Mouse (Mus musculus) forebrain, embryonic 16.5 days (tissue): ENCODE results near the gene 9130008F23Rik. TPM values are rescaled to one million over a fixed set of nuclear protein-coding genes. Genes with fewer than 3 reads are reported as not detected.

Experiments
- ATAC-seq: fragments of 200-750 bp; cut with Nextera tagmentation; 2 replicates; pipeline ENCODE4 v1.8.0; 2017; ENCODE audit warnings: mild to moderate bottlenecking, moderate library complexity
- H3K27ac ChIP-seq: fragments of 300-500 bp; sonication (generic); 2 replicates; pipeline ENCODE4 v1.5.1; 2014; ENCODE audit warnings: low read length, control low read depth
- H3K27me3 ChIP-seq: fragments of 300-500 bp; sonication (generic); replicated peaks from 2 replicates; pipeline ENCODE4 v1.6.1; 2014; ENCODE audit warnings: low read length; ENCODE audit not compliant: control insufficient read depth, insufficient read depth
- H3K36me3 ChIP-seq: fragments of 300-500 bp; sonication (generic); 2 replicates; pipeline ENCODE4 v1.6.1; 2014; ENCODE audit not compliant: control insufficient read depth, insufficient read depth
- H3K4me1 ChIP-seq: fragments of 300-500 bp; sonication (generic); replicated peaks from 2 replicates; pipeline ENCODE4 v1.6.1; 2014; ENCODE audit warnings: low read length; ENCODE audit not compliant: control insufficient read depth, insufficient read depth
- H3K4me2 ChIP-seq: fragments of 300-500 bp; sonication (generic); 2 replicates; pipeline ENCODE4 v1.6.1; 2014; ENCODE audit warnings: mild to moderate bottlenecking, low read length, control low read depth
- H3K4me3 ChIP-seq: fragments of 300-500 bp; sonication (generic); replicated peaks from 2 replicates; pipeline ENCODE4 v1.5.1; 2014; ENCODE audit warnings: mild to moderate bottlenecking, low read length, control low read depth
- H3K9ac ChIP-seq: fragments of 300-500 bp; sonication (generic); replicated peaks from 2 replicates; pipeline ENCODE4 v1.6.1; 2014; ENCODE audit warnings: low read depth, low read length, control low read depth
- H3K9me3 ChIP-seq: fragments of 300-500 bp; sonication (generic); 2 replicates; pipeline ENCODE4 v1.6.1; 2016; ENCODE audit warnings: low read length; ENCODE audit not compliant: control insufficient read depth
- WGBS: fragments of 180-500 bp; shearing (Covaris S2); extraction: QIAGEN DNeasy Blood & Tissue Kit; methylation state at CpG from one replicate; pipeline ENCODE4 v1.1.7; 2014; 5-methylcytosine and 5-hydroxymethylcytosine counted together
- polyA plus RNA-seq: library from polyadenylated mRNA; unstranded; fragments of >200 nt; fragmentation: Nextera tagmentation; extraction: Ambion mirVana; gene quantifications from 2 replicates; pipeline ENCODE4 v1.2.1, GENCODE M21; 2015

The 9130008F23Rik gene
- 0.49 and 0.52 TPM in 2 replicates for polyA plus RNA-seq

DNA sequence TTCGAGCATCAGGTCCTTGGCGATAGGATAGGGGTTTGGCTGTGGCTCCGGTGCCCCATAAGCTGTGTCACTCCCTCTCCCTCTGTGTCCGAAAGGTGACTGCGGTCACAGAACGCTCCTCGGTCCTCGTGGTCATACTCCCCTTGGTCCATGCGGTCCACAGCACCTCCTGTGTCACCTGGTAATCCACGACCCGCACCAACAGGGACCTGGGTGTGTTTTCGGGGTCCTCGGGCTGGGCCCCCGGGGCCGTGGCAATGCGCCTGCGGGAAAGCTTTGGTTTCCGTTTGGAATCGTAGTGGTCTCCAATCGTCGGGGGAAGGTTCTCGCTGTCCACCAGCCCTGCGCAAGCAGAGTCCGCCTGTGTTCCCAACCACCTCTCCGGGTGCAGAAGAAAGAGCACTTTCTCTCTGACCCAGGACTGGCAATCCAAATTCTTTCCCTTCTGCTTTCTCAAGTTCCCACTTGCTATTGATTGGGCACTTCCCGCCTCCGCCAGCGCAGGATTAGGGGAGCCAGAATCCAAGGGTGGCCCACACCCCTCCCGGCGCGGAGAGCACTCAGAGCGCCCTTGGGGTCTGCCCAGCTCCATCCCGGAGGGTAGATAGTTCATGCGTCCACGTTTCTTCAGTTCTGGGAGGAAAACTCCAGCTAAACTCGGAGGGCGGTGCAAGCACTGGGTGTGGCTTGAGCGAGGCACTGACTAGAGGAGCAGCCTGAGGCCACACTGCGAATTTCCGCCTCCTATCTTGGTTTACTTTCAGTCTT, at the start of gene 9130008F23Rik:
Gene 9130008F23Rik, minus strand, starts transcription at position 636 of the 768 bp plus-strand sequence.
- ATAC-seq: peak; percentile 87
- peak within 1 kb of the TSS; percentile 95 for H3K4me2 ChIP-seq
- no peak within 1 kb of the TSS for H3K27ac ChIP-seq

GRCm38 (mm10) chr17:40915499-40915898, 35.1 kb upstream of the 9130008F23Rik start:
- WGBS: 97% methylated on average over 1 of the region's 2 CpGs
- ATAC-seq: no peak
- H3K4me1 ChIP-seq: no peaks in the 10 kb centered on the region

More for the DNA sequence above, at the start of gene 9130008F23Rik:
- WGBS: under 1% methylated on average over 40 of the region's 40 CpGs
- Histone ChIP-seq H3K36me3 (no peaks in the 10 kb centered on the region), H3K27me3 (no peaks in the 10 kb centered on the region), H3K9me3 (no peaks in the 10 kb centered on the region), H3K4me3 (peak within 1 kb of the TSS; percentile 59), H3K4me1 (peaks cover 3% of the 10 kb centered on the region; the same call in 1 of the 2 replicates), H3K9ac (peak within 1 kb of the TSS; percentile 60)

DNA sequence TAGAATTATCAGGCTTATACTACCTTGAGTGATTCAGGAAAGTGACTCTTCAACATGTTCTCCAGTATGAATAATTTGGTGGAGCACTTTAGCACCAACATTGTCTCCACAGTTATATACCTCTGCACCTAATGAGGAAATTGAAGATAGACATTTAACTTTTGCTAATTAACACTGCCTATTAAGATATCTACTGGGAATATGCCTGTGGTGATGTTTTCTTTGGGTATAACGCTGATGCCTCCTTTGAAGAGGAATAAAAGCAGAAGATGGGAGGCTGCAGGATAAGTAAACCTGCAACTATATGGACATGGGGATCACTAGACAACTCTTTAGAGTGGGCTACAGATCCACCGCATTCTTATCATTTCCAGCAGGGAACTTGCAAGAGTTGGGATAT, 33.9 kb upstream of the 9130008F23Rik start, which contains the start of gene Glyatl3:
Gene Glyatl3, minus strand, starts transcription at position 101 of the 400 bp plus-strand sequence.
- 91% methylated on average over 2 of the region's 2 CpGs for WGBS
- H3K4me1 ChIP-seq: no peaks in the 10 kb centered on the region
- no peaks in the 10 kb centered on the region for H3K9me3 ChIP-seq
- no peak within 1 kb of the TSS for H3K4me3 ChIP-seq
- H3K9ac ChIP-seq: no peak within 1 kb of the TSS
- H3K27me3 ChIP-seq: no peaks in the 10 kb centered on the region
- H3K36me3 ChIP-seq: no peaks in the 10 kb centered on the region
- H3K4me2 ChIP-seq: no peak within 1 kb of the TSS
- no peak for ATAC-seq
- H3K27ac ChIP-seq: no peak within 1 kb of the TSS

More at GRCm38 (mm10) chr17:40915499-40915898, 35.1 kb upstream of the 9130008F23Rik start:
- Histone ChIP-seq H3K4me3 (no peak overlapping the region), H3K27me3 (no peaks in the 10 kb centered on the region), H3K9me3 (no peaks in the 10 kb centered on the region), H3K9ac (no peak overlapping the region), H3K27ac (no peak overlapping the region), H3K36me3 (no peaks in the 10 kb centered on the region), H3K4me2 (no peak overlapping the region)

- H3K4me2 ChIP-seq: 0 out of 2 replicates have a peak overlapping the region, but pooled peaks have one; percentile 13
- H3K4me1 ChIP-seq: no peaks in the 10 kb centered on the region
- H3K4me3 ChIP-seq: no peak overlapping the region
- no peak for ATAC-seq
- no peak overlapping the region for H3K27ac ChIP-seq
- H3K27me3 ChIP-seq: no peaks in the 10 kb centered on the region
- no peaks in the 10 kb centered on the region for H3K36me3 ChIP-seq
- WGBS: 11% methylated on average over 13 of the region's 14 CpGs
- no peak overlapping the region for H3K9ac ChIP-seq
- H3K9me3 ChIP-seq: no peaks in the 10 kb centered on the region
Observed at GRCm38 (mm10) chr17:40904721-40905154, 24.4 kb upstream of the 9130008F23Rik start.

DNA sequence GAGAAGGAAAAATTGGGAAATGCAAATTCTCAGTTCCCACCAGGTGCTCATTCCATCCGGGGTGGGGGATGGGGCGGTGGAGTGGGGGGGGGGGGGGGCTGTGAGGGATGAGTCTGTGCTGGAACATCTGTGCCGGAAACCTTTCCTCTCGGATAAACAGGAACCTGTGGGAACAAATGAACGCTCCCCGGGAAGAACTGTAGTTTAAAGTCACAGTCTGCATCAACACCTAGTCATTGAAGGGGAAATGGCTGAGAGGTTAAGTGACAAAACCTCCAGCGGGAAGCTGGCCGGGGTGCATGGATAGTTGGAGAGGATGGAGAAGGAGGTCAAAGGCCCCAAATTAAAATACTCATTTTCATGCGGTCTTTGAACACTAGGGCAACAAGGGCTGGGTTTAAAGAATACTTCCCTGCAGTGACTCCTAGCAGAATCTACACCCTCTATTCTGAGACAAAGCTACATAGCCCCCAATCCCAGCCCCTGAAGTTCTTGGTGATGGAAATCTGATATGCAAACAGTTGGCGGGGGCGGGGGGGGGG, 23.8 kb upstream of the 9130008F23Rik start:
- Histone ChIP-seq H3K4me1 (no peaks in the 10 kb centered on the region), H3K9me3 (no peaks in the 10 kb centered on the region), H3K4me3 (no peak overlapping the region), H3K4me2 (no peak overlapping the region), H3K36me3 (no peaks in the 10 kb centered on the region), H3K9ac (no peak overlapping the region), H3K27ac (no peak overlapping the region), H3K27me3 (no peaks in the 10 kb centered on the region)
- ATAC-seq: no peak
- WGBS: 11% methylated on average over 11 of the region's 11 CpGs

- WGBS: 82% methylated on average over 4 of the region's 4 CpGs
- H3K4me3 ChIP-seq: no peak overlapping the region
- H3K4me1 ChIP-seq: no peaks in the 10 kb centered on the region
- H3K4me2 ChIP-seq: no peak overlapping the region
- no peaks in the 10 kb centered on the region for H3K27me3 ChIP-seq
- no peaks in the 10 kb centered on the region for H3K36me3 ChIP-seq
- H3K9ac ChIP-seq: no peak overlapping the region
- H3K9me3 ChIP-seq: no peaks in the 10 kb centered on the region
- no peak overlapping the region for H3K27ac ChIP-seq
- ATAC-seq: no peak
Observed at GRCm38 (mm10) chr17:40903345-40903744, 23.0 kb upstream of the 9130008F23Rik start.

- H3K4me2 ChIP-seq: no peak overlapping the region
- no peaks in the 10 kb centered on the region for H3K4me1 ChIP-seq
- no peak overlapping the region for H3K4me3 ChIP-seq
- H3K36me3 ChIP-seq: no peaks in the 10 kb centered on the region
- H3K27me3 ChIP-seq: no peaks in the 10 kb centered on the region
- H3K9ac ChIP-seq: no peak overlapping the region
- WGBS: 34% methylated on average over 4 of the region's 4 CpGs
- no peak overlapping the region for H3K27ac ChIP-seq
- H3K9me3 ChIP-seq: no peaks in the 10 kb centered on the region
- no peak for ATAC-seq
Observed at GRCm38 (mm10) chr17:40899783-40900363, 19.5 kb upstream of the 9130008F23Rik start.

DNA sequence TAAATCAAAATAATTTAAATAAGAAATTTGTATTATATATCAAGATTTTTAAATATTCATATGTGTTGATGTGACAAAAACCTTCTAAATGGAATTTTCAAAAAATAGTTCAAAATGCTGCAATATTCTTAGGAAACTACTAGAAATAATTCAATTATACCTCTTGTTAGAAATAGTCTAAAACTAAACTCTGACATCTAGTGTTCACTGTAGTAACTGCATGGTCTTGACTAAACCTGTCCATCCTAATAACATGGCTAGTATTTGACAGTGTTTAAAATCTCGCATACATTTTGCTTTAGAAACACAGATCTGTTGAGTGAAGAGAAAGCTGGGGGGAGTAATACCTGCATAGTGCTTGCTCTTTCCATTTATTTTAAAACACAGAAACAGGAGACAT, 16.5 kb upstream of the 9130008F23Rik start:
- H3K9me3 ChIP-seq: no peaks in the 10 kb centered on the region
- no peaks in the 10 kb centered on the region for H3K4me1 ChIP-seq
- ATAC-seq: peak; percentile 63; the same call in 1 of the 2 replicates
- H3K9ac ChIP-seq: no peak overlapping the region
- H3K4me3 ChIP-seq: no peak overlapping the region
- H3K27me3 ChIP-seq: no peaks in the 10 kb centered on the region
- WGBS: 88% methylated on average over 1 of the region's 1 CpGs
- no peak overlapping the region for H3K4me2 ChIP-seq
- no peak overlapping the region for H3K27ac ChIP-seq
- H3K36me3 ChIP-seq: no peaks in the 10 kb centered on the region

DNA sequence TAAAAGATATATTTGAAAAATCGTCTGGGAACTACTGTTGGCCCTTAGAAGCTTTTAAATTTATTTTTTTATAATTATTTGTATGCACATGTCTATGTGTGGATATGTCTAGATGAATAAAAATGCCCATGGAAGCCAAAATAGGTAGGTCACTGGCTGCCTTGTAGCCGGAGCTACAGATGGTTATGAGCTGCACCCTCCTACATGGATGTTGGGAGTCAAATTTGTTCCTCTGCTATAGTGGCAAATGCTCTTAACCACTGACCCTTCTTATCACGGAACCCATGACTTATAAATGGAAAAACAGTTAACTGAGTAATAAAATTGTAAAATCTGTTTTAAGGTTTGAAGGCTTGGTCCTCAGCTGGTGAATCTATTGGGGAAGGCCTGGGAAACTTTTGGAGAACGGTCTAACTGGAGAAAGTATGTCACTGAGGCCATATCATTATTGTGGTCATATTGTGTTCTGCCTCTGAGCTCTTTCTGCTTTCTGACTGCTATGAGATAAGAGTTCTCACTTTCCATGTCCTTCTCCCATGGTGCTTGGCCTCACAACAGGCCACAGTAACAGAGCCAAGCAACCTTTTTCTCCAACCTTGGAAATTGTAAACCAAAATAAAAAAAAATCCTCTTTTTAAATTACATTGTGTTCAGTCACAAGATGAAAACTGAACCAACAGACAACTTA, 7.6 kb upstream of the 9130008F23Rik start:
- no peak overlapping the region for H3K4me2 ChIP-seq
- no peak overlapping the region for H3K27ac ChIP-seq
- H3K27me3 ChIP-seq: no peaks in the 10 kb centered on the region
- no peaks in the 10 kb centered on the region for H3K4me1 ChIP-seq
- H3K4me3 ChIP-seq: no peak overlapping the region
- no peak for ATAC-seq
- no peak overlapping the region for H3K9ac ChIP-seq
- no peaks in the 10 kb centered on the region for H3K36me3 ChIP-seq
- 83% methylated on average over 4 of the region's 4 CpGs for WGBS
- H3K9me3 ChIP-seq: no peaks in the 10 kb centered on the region
